In genomic region chr11:33938561-33939274, GRCm38 (mm10) we compare ENCODE assay signal across 14 mouse cellular contexts. TPM values are rescaled to one million over a fixed set of nuclear protein-coding genes. Genes with fewer than 3 reads are reported as not detected.
DNase-seq lines count a peak whose midpoint lies in the region; ATAC-seq and TF ChIP-seq lines count a peak whose summit lies in the region.
"Had no signal": no experiment of that assay in that cellular context is flagged by ENCODE, and none has a peak within 500 bp of the region (broad histone marks: within the 10 kb centered on the region; RNA-seq: fewer than 3 reads in every experiment).

No protein-coding gene starts in this region.

- peak overlapping the region; percentile 54 to 66 for H3K4me3 ChIP-seq in MEL (ENCODE audit: control insufficient read depth in 1 of 2, insufficient read depth in 1 of 2, low read depth in 2 of 2, low read length in 2 of 2)
- no peak overlapping the region for H3K4me3 ChIP-seq in limb, embryonic 15.5 days
- no peak overlapping the region for H3K4me3 ChIP-seq in small intestine, adult 2 months (ENCODE audit: low read depth, low read length)
- H3K4me3 ChIP-seq: left cerebral cortex, adult 2 months had no signal

- H3K4me1 ChIP-seq in MEL (ENCODE audit: control insufficient read depth in 1 of 2, insufficient read depth in 2 of 2, low read length in 2 of 2), result peaks cover 21 to 59% of the 10 kb centered on the region in 2 experiments
- H3K4me1 ChIP-seq in limb, embryonic 15.5 days, result peaks cover 4% of the 10 kb centered on the region; the same call in 1 of the 2 replicates
- no peaks in the 10 kb centered on the region for H3K4me1 ChIP-seq in small intestine, adult 2 months (ENCODE audit: control insufficient read depth, insufficient read depth, insufficient read length, low read length)

- H3K9me3 ChIP-seq in MEL (replicated peaks; ENCODE audit: insufficient read depth, low read length), result no peaks in the 10 kb centered on the region
- no peaks in the 10 kb centered on the region for H3K9me3 ChIP-seq in limb, embryonic 15.5 days

- peak; percentile 11 to 38 for DNase-seq in layer of hippocampus, adult 18-20 months (ENCODE audit: low spot score in 2 of 2)
- no peak for DNase-seq in layer of hippocampus, adult 9-10 months (ENCODE audit: low spot score)
- peak; percentile 98 for DNase-seq in MEL (ENCODE audit: low read depth, low spot score)
- no peak for DNase-seq in left cerebral cortex, postnatal 36 days (ENCODE audit: low spot score in 2 of 2)
- DNase-seq in kidney, postnatal 4 days, result no peak
- DNase-seq: adrenal gland, postnatal 10 days; cerebellum, postnatal 14 days; heart, adult 11 months had no signal

- no peaks in the 10 kb centered on the region; the same call in 1 of the 2 replicates for H3K79me2 ChIP-seq in MEL (ENCODE audit: control insufficient read depth, insufficient read depth, low read length, poor library complexity)

- peak overlapping the region; percentile 91 for H3K27ac ChIP-seq in MEL (ENCODE audit: control insufficient read depth, low read depth, low read length)
- H3K27ac ChIP-seq in limb, embryonic 15.5 days, result peak overlapping the region; percentile 7; the same call in 1 of the 2 replicates
- peak overlapping the region; percentile 46 for H3K27ac ChIP-seq in small intestine, adult 2 months (ENCODE audit: insufficient read depth, low read depth, low read length)
- H3K27ac ChIP-seq: left cerebral cortex, adult 2 months had no signal

- TF ChIP-seq CTCF in MEL (IDR thresholded peaks at IDR 0.05 in 2 of 3, conservative IDR thresholded peaks at IDR 0.05 in 1 of 3; ENCODE audit: control insufficient read depth in 1 of 3, insufficient read depth in 1 of 3, low read depth in 2 of 3, low read length in 3 of 3, poor library complexity in 1 of 3, severe bottlenecking in 1 of 3), result no peak
- TF ChIP-seq CTCF in small intestine, adult 2 months (IDR thresholded peaks at IDR 0.05; ENCODE audit: extremely low read depth, insufficient read length, insufficient replicate concordance, low read depth, low read length), result no peak

- intact Hi-C loops in left cerebral cortex, postnatal 36 days (cut with DNase I), result no loop called here

- H3K36me3 ChIP-seq in MEL (ENCODE audit: control insufficient read depth in 1 of 2, insufficient read depth in 2 of 2, low read length in 2 of 2), result peaks cover 0 to 52% of the 10 kb centered on the region in 2 experiments; a peak in 2 of 4 replicates
- no peaks in the 10 kb centered on the region for H3K36me3 ChIP-seq in limb, embryonic 15.5 days
- H3K36me3 ChIP-seq in small intestine, adult 2 months (ENCODE audit: control insufficient read depth, insufficient read depth, low read length), result no peaks in the 10 kb centered on the region

- no peak for ATAC-seq in limb, embryonic 15.5 days (ENCODE audit: insufficient number of reproducible peaks, low FRiP score, low TSS enrichment, low read depth)
- no peak for ATAC-seq in cerebellum, adult (ENCODE audit: insufficient number of reproducible peaks, low FRiP score, low TSS enrichment)
- ATAC-seq: hindbrain, embryonic 16.5 days; lung, postnatal 0 days had no signal

- H3K9ac ChIP-seq in MEL (ENCODE audit: control insufficient read depth, low read depth, low read length, poor library complexity, severe bottlenecking), result peak overlapping the region; percentile 70
- H3K9ac ChIP-seq in limb, embryonic 15.5 days, result no peak overlapping the region

- no peak overlapping the region for H3K4me2 ChIP-seq in limb, embryonic 15.5 days

- no peak for TF ChIP-seq RAD21 in MEL (IDR thresholded peaks at IDR 0.05; ENCODE audit: low read depth, low read length)

- peak; percentile 55 to 70; a peak in 3 of 4 replicates for TF ChIP-seq EP300 in MEL (IDR thresholded peaks at IDR 0.05; ENCODE audit: low read depth in 1 of 2, low read length in 2 of 2)

- no peaks in the 10 kb centered on the region for H3K27me3 ChIP-seq in MEL (ENCODE audit: control insufficient read depth in 1 of 2, insufficient read depth in 2 of 2, low read length in 2 of 2)
- H3K27me3 ChIP-seq in limb, embryonic 15.5 days, result no peaks in the 10 kb centered on the region
- H3K27me3 ChIP-seq in small intestine, adult 2 months (ENCODE audit: control insufficient read depth, insufficient read depth, low read length), result no peaks in the 10 kb centered on the region

- peak; percentile 59 to 96; a peak in 2 of 4 replicates for TF ChIP-seq POLR2A in MEL (IDR thresholded peaks at IDR 0.05; ENCODE audit: control insufficient read depth in 1 of 2, insufficient read depth in 1 of 2, low read depth in 1 of 2, low read length in 2 of 2, poor library complexity in 1 of 2)
- TF ChIP-seq POLR2A in small intestine, adult 2 months (IDR thresholded peaks at IDR 0.05; ENCODE audit: low read depth, low read length), result no peak

- WGBS in limb, embryonic 15.5 days, result 37% methylated on average over 7 of the region's 7 CpGs
- 58% methylated on average over 7 of the region's 7 CpGs for WGBS in small intestine, adult 2 months

TF ChIP-seq in MEL, 35 proteins besides CTCF, POLR2A, EP300 and RAD21 (continues in another document):
- TF ChIP-seq HCFC1 (IDR thresholded peaks at IDR 0.05; ENCODE audit: low read depth, low read length), result peak; percentile 77
- no peak; the same call in 1 of the 2 replicates for TF ChIP-seq RCOR1 (IDR thresholded peaks at IDR 0.05; ENCODE audit: low read depth, low read length)
- no peak for TF ChIP-seq CHD2 (IDR thresholded peaks at IDR 0.05; ENCODE audit: low read length)
- no peak; the same call in 1 of the 2 replicates for TF ChIP-seq KAT2A (conservative IDR thresholded peaks at IDR 0.05; ENCODE audit: low read depth, low read length)
- TF ChIP-seq ZNF384 (IDR thresholded peaks at IDR 0.05; ENCODE audit: low read depth, low read length), result no peak
- 0 out of 2 replicates have a peak, but pooled peaks have one; percentile 79 for TF ChIP-seq UBTF (IDR thresholded peaks at IDR 0.05; ENCODE audit: borderline replicate concordance, insufficient read depth, low read depth, low read length)
- peak; percentile 83 for TF ChIP-seq TCF12 (IDR thresholded peaks at IDR 0.05; ENCODE audit: low read depth, low read length)
- no peak for TF ChIP-seq GABPA (IDR thresholded peaks at IDR 0.05; ENCODE audit: low read depth, low read length)
- no peak for TF ChIP-seq MEF2A (IDR thresholded peaks at IDR 0.05; ENCODE audit: extremely low read depth, insufficient replicate concordance, low read depth, low read length, poor library complexity, severe bottlenecking)
- TF ChIP-seq GATA1 (IDR thresholded peaks at IDR 0.05; ENCODE audit: low read depth, low read length), result peak; percentile 87
- TF ChIP-seq POLR2AphosphoS5 (IDR thresholded peaks at IDR 0.05; ENCODE audit: borderline replicate concordance, low read depth, low read length), result no peak
- peak; percentile 97 for TF ChIP-seq ZMIZ1 (IDR thresholded peaks at IDR 0.05; ENCODE audit: low read depth, low read length)
- no peak for TF ChIP-seq ZKSCAN1 (IDR thresholded peaks at IDR 0.05; ENCODE audit: low read depth, low read length)
- no peak for TF ChIP-seq MAFK (IDR thresholded peaks at IDR 0.05; ENCODE audit: borderline replicate concordance, low read depth, low read length)
- TF ChIP-seq CHD1 (IDR thresholded peaks at IDR 0.05; ENCODE audit: low read depth, low read length), result peak; percentile 62
- TF ChIP-seq NRF1 (IDR thresholded peaks at IDR 0.05; ENCODE audit: insufficient read depth, low read depth, low read length, poor library complexity, severe bottlenecking), result no peak; the same call in 1 of the 2 replicates
- no peak for TF ChIP-seq SMC3 (IDR thresholded peaks at IDR 0.05; ENCODE audit: low read depth, low read length)
- TF ChIP-seq MXI1 (IDR thresholded peaks at IDR 0.05; ENCODE audit: low read depth, low read length), result no peak; the same call in none of the 2 replicates
- TF ChIP-seq MAX (IDR thresholded peaks at IDR 0.05; ENCODE audit: low read length), result peak; percentile 79
- no peak for TF ChIP-seq USF1 (IDR thresholded peaks at IDR 0.05; ENCODE audit: low read depth, low read length)
- no peak for TF ChIP-seq MYB (IDR thresholded peaks at IDR 0.05; ENCODE audit: low read depth, low read length)
- no peak for TF ChIP-seq USF2 (IDR thresholded peaks at IDR 0.05; ENCODE audit: borderline replicate concordance in 1 of 2, insufficient read depth in 1 of 2, low read depth in 1 of 2, low read length in 2 of 2)
- 0 out of 2 replicates have a peak, but pooled peaks have one; percentile 9 for TF ChIP-seq TAL1 (IDR thresholded peaks at IDR 0.05; ENCODE audit: low read length)
- TF ChIP-seq JUND (IDR thresholded peaks at IDR 0.05; ENCODE audit: low read depth, low read length), result no peak
- TF ChIP-seq POLR2AphosphoS2 (IDR thresholded peaks at IDR 0.05; ENCODE audit: low read length), result peak; percentile 86; the same call in 1 of the 2 replicates
- TF ChIP-seq ZC3H11A (IDR thresholded peaks at IDR 0.05; ENCODE audit: low read depth, low read length), result no peak
- no peak for TF ChIP-seq E2F4 (IDR thresholded peaks at IDR 0.05; ENCODE audit: borderline replicate concordance, low read depth, low read length)
- peak; percentile 80 for TF ChIP-seq ELF1 (IDR thresholded peaks at IDR 0.05; ENCODE audit: low read depth, low read length)
- peak; percentile 96 for TF ChIP-seq NELFE (IDR thresholded peaks at IDR 0.05; ENCODE audit: low read depth, low read length)
- TF ChIP-seq ETS1 (IDR thresholded peaks at IDR 0.05; ENCODE audit: low read depth, low read length), result peak; percentile 98
- peak; percentile 64; the same call in 1 of the 2 replicates for TF ChIP-seq MYC (IDR thresholded peaks at IDR 0.05; ENCODE audit: low read depth, low read length)

RNA-seq across cellular contexts. Expression of gene Kcnmb1, which starts 24.1 kb away (rescaled TPM):
- total RNA-seq in layer of hippocampus, adult 18-20 months (2021), result under 1 TPM; 0.27 to 0.28 TPM
- 0.42 and 0.85 TPM in 2 replicates for total RNA-seq in MEL (2012; rRNA removed)
- under 1 TPM in 1 of 2 experiments, not detected in 1; 0.15 TPM for polyA plus RNA-seq in MEL (2012; ENCODE audit: insufficient read depth in 1 of 2, insufficient read length in 2 of 2, low read depth in 1 of 2, low replicate concordance in 2 of 2, missing spikeins in 1 of 2)
- polyA plus RNA-seq in limb, embryonic 15.5 days (2015; fragmentation: Nextera tagmentation; extraction: Ambion mirVana), result 0.17 and 0.19 TPM in 2 replicates
- 2.0 and 2.1 TPM in 2 replicates for polyA plus RNA-seq in small intestine, adult 2 months (2012; rRNA removed)
- under 1 TPM; 0.32 to 0.43 TPM for total RNA-seq in left cerebral cortex, postnatal 36 days (2021)

RNA-seq across cellular contexts. Expression of gene Kcnip1, which starts 54.2 kb away (rescaled TPM):
- 10 to 100 TPM; 20.3 to 24.2 TPM for total RNA-seq in layer of hippocampus, adult 18-20 months (2021)
- 0.04 TPM in 1 of 2 replicates, not detected in the other for total RNA-seq in MEL (2012; rRNA removed)
- under 1 TPM in 1 of 2 experiments, not detected in 1; 0.06 TPM for polyA plus RNA-seq in MEL (2012; ENCODE audit: insufficient read depth in 1 of 2, insufficient read length in 2 of 2, low read depth in 1 of 2, low replicate concordance in 2 of 2, missing spikeins in 1 of 2)
- polyA plus RNA-seq in limb, embryonic 15.5 days (2015; fragmentation: Nextera tagmentation; extraction: Ambion mirVana), result 3.4 and 4.3 TPM in 2 replicates
- polyA plus RNA-seq in small intestine, adult 2 months (2012; rRNA removed), result 0.08 and 0.33 TPM in 2 replicates
- total RNA-seq in left cerebral cortex, postnatal 36 days (2021), result 10 to 100 TPM; 28.4 to 31.4 TPM

Comparison
In these comparisons a context has a peak if more than half of its experiments do, and no peak if none do; other contexts are left out.
1. DNase-seq: peak in layer of hippocampus, adult 18-20 months (2 of 2) and MEL (single experiment); none in layer of hippocampus, adult 9-10 months (single experiment), left cerebral cortex, postnatal 36 days (0 of 2) and kidney, postnatal 4 days (0 of 2).
2. H3K27ac ChIP-seq: peak in every context shown above with its lines; median percentile 91 in MEL; 46 in small intestine, adult 2 months; 7 in limb, embryonic 15.5 days.
3. H3K4me3 ChIP-seq: peak in MEL (2 of 2); none in limb, embryonic 15.5 days (single experiment) and small intestine, adult 2 months (single experiment).
4. RNA of gene Kcnip1, which starts 54.2 kb away (total RNA-seq): 28.4 to 31.4 TPM in left cerebral cortex, postnatal 36 days and 20.3 to 24.2 TPM in layer of hippocampus, adult 18-20 months; 0.04 TPM in MEL; every median in the first group is over 10 times any median in the second.